Mouse (Mus musculus) kidney, postnatal 0 days (tissue): ENCODE data around the gene Jmjd8. TPM values are rescaled to one million over a fixed set of nuclear protein-coding genes. Genes with fewer than 3 reads are reported as not detected.

Experiments
- ATAC-seq: fragments of 200-750 bp; cut with Nextera tagmentation; replicated peaks from 2 replicates; pipeline ENCODE4 v1.8.0; 2017; ENCODE audit warnings: low read depth, moderate number of reproducible peaks, moderate TSS enrichment, moderate library complexity; ENCODE audit not compliant: low FRiP score
- DNase-seq: peaks from one replicate; pipeline ENCODE4 v3.0.0-alpha.2; 2016; ENCODE audit warnings: low spot score
- H3K27ac ChIP-seq: fragments of 300-500 bp; sonication (generic); 2 replicates; pipeline ENCODE4 v1.5.1; 2014; ENCODE audit warnings: mild to moderate bottlenecking
- H3K27me3 ChIP-seq: fragments of 300-500 bp; sonication (generic); 2 replicates; pipeline ENCODE4 v1.6.1; 2014; ENCODE audit warnings: low read length, mixed read lengths; ENCODE audit not compliant: insufficient read depth
- H3K36me3 ChIP-seq: fragments of 300-500 bp; sonication (generic); 2 replicates; pipeline ENCODE4 v1.6.1; 2014; ENCODE audit warnings: low read length, mixed read lengths; ENCODE audit not compliant: insufficient read depth
- H3K4me1 ChIP-seq: fragments of 300-500 bp; sonication (generic); replicated peaks from 2 replicates; pipeline ENCODE4 v1.6.1; 2014; ENCODE audit warnings: antibody characterized with exemption, low read length, mixed read lengths; ENCODE audit not compliant: insufficient read depth
- H3K4me2 ChIP-seq: fragments of 300-500 bp; sonication (generic); 2 replicates; pipeline ENCODE4 v1.6.1; 2014; ENCODE audit warnings: mild to moderate bottlenecking, low read length, moderate library complexity, mixed read lengths
- H3K4me3 ChIP-seq: fragments of 300-500 bp; sonication (generic); replicated peaks from 2 replicates; pipeline ENCODE4 v1.5.1; 2014; ENCODE audit warnings: low read depth, low read length
- H3K9ac ChIP-seq: fragments of 300-500 bp; sonication (generic); 2 replicates; pipeline ENCODE4 v1.6.1; 2014; ENCODE audit warnings: low read depth, low read length
- H3K9me3 ChIP-seq: fragments of 300-500 bp; sonication (generic); replicated peaks from 2 replicates; pipeline ENCODE4 v1.6.1; 2016; ENCODE audit warnings: low read length, inconsistent platforms, mixed read lengths
- CTCF ChIP-seq: IDR thresholded peaks from 2 replicates; pipeline ENCODE4 v1.5.1; 2016; ENCODE audit warnings: antibody characterized with exemption, low read depth, mild to moderate bottlenecking, moderate library complexity
- WGBS: fragments of 180-500 bp; shearing (Covaris S2); extraction: QIAGEN DNeasy Blood & Tissue Kit; methylation state at CpG from one replicate; pipeline ENCODE4 v1.1.7; 2014; 5-methylcytosine and 5-hydroxymethylcytosine counted together
- polyA plus RNA-seq: library from polyadenylated mRNA; unstranded; fragments of >200 nt; fragmentation: Nextera tagmentation; extraction: Ambion mirVana; gene quantifications from 2 replicates; pipeline ENCODE4 v1.2.1, GENCODE M21; 2015

Gene Jmjd8
- polyA plus RNA-seq, 1 experiment from 2014 or later = 53.1 TPM

- Histone ChIP-seq H3K9ac (no peak overlapping the region), H3K36me3 (peaks cover 18% of the 10 kb centered on the region), H3K4me3 (no peak overlapping the region), H3K4me1 (peaks cover 21% of the 10 kb centered on the region; the same call in 1 of the 2 replicates), H3K9me3 (no peaks in the 10 kb centered on the region), H3K27ac (no peak overlapping the region), H3K27me3 (no peaks in the 10 kb centered on the region), H3K4me2 (no peak overlapping the region)
- ATAC-seq (no peak), DNase-seq (no peak)
- 93% methylated on average over 9 of the region's 9 CpGs for WGBS
- no peak for TF ChIP-seq CTCF
These were observed 41.7 kb upstream of the Jmjd8 start for GRCm38 (mm10) chr17:25786781-25787504.

DNA sequence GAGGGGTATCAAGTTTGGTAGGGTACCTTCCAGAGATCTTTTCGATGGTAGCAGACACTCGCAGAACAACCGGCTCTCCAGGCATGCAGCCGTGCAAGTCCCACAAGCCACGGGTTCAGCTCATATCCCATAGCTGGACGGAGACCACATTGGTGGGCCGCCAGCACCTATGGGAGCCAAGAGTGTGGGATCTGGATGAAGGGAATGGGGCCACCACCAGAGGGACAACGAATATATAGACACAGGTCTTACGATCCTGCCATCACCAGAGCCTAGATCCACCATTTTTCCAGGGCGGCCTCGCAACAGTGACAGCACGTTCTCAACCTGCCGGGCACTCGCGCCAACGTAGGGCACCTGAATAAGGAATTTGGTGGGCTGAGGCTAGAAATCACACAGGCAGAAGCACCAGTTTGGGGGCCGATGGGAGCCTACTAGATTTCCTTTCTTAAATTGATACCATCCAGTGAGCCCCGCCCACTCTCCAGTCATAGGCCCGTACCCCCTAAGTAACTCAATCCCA is 37.3 kb upstream of the Jmjd8 start:
- H3K36me3 ChIP-seq = no peaks in the 10 kb centered on the region
- peak overlapping the region; percentile 86 for H3K4me2 ChIP-seq
- DNase-seq = peak; percentile 9
- peak overlapping the region; percentile 53 for H3K4me3 ChIP-seq
- H3K9ac ChIP-seq = peak overlapping the region; percentile 73
- no peaks in the 10 kb centered on the region for H3K9me3 ChIP-seq
- no peak for ATAC-seq
- H3K4me1 ChIP-seq = peaks cover 37% of the 10 kb centered on the region
- peak overlapping the region; percentile 93 for H3K27ac ChIP-seq
- TF ChIP-seq CTCF = peak; percentile 23; the same call in 1 of the 2 replicates
- H3K27me3 ChIP-seq = no peaks in the 10 kb centered on the region
- 20% methylated on average over 19 of the region's 19 CpGs for WGBS

- Histone ChIP-seq H3K9ac (peak overlapping the region; percentile 73), H3K36me3 (no peaks in the 10 kb centered on the region), H3K4me3 (peak overlapping the region; percentile 53), H3K27me3 (no peaks in the 10 kb centered on the region), H3K9me3 (no peaks in the 10 kb centered on the region), H3K4me2 (peak overlapping the region; percentile 86), H3K4me1 (peaks cover 37% of the 10 kb centered on the region), H3K27ac (peak overlapping the region; percentile 93)
- no peak for TF ChIP-seq CTCF
- WGBS = under 1% methylated on average over 45 of the region's 45 CpGs
- DNase-seq (peak; percentile 90), ATAC-seq (peak; percentile 64; the same call in 1 of the 2 replicates)
These were observed 36.7 kb upstream of the Jmjd8 start for GRCm38 (mm10) chr17:25791843-25792527.

GRCm38 (mm10) chr17:25792615-25793014 is 36.1 kb upstream of the Jmjd8 start, which contains the start of gene Fam173a:
Gene Fam173a (minus strand): TSS chr17:25792901.
- H3K4me1 ChIP-seq = peaks cover 37% of the 10 kb centered on the region
- no peaks in the 10 kb centered on the region for H3K36me3 ChIP-seq
- 1% methylated on average over 14 of the region's 14 CpGs for WGBS
- no peak for TF ChIP-seq CTCF
- H3K9ac ChIP-seq = peak within 1 kb of the TSS; percentile 73
- ATAC-seq (peak; percentile 55; the same call in 1 of the 2 replicates), DNase-seq (peak; percentile 94)
- peak within 1 kb of the TSS; percentile 93 for H3K27ac ChIP-seq
- peak within 1 kb of the TSS; percentile 86 for H3K4me2 ChIP-seq
- H3K27me3 ChIP-seq = no peaks in the 10 kb centered on the region
- H3K9me3 ChIP-seq = no peaks in the 10 kb centered on the region
- H3K4me3 ChIP-seq = peak within 1 kb of the TSS; percentile 53

GRCm38 (mm10) chr17:25794197-25794596 is 34.5 kb upstream of the Jmjd8 start:
- 83% methylated on average over 13 of the region's 13 CpGs for WGBS
- TF ChIP-seq CTCF = no peak
- H3K4me2 ChIP-seq = no peak overlapping the region

GRCm38 (mm10) chr17:25794998-25795397 is 33.7 kb upstream of the Jmjd8 start:
- H3K9me3 ChIP-seq = no peaks in the 10 kb centered on the region
- H3K4me2 ChIP-seq = peak overlapping the region; percentile 87
- H3K36me3 ChIP-seq = no peaks in the 10 kb centered on the region
- no peak for DNase-seq
- no peak for ATAC-seq
- no peaks in the 10 kb centered on the region for H3K27me3 ChIP-seq
- TF ChIP-seq CTCF = no peak
- peaks cover 37% of the 10 kb centered on the region for H3K4me1 ChIP-seq
- WGBS = 85% methylated on average over 17 of the region's 17 CpGs
- no peak overlapping the region for H3K9ac ChIP-seq
- H3K4me3 ChIP-seq = no peak overlapping the region
- no peak overlapping the region for H3K27ac ChIP-seq

More at GRCm38 (mm10) chr17:25794197-25794596, 34.5 kb upstream of the Jmjd8 start:
- ATAC-seq (no peak), DNase-seq (no peak)
- Histone ChIP-seq H3K4me3 (no peak overlapping the region), H3K9ac (no peak overlapping the region), H3K9me3 (no peaks in the 10 kb centered on the region), H3K27ac (no peak overlapping the region), H3K27me3 (no peaks in the 10 kb centered on the region), H3K36me3 (no peaks in the 10 kb centered on the region), H3K4me1 (peaks cover 37% of the 10 kb centered on the region)
